Mouse (Mus musculus): ENCODE measurements at regions not wholly inside any gene's neighbourhood (a gene's known extent, or its start where the extent isn't known, plus 50 kb on each side); places are given as distances from the start of the nearest gene placed in this dataset.

DNA sequence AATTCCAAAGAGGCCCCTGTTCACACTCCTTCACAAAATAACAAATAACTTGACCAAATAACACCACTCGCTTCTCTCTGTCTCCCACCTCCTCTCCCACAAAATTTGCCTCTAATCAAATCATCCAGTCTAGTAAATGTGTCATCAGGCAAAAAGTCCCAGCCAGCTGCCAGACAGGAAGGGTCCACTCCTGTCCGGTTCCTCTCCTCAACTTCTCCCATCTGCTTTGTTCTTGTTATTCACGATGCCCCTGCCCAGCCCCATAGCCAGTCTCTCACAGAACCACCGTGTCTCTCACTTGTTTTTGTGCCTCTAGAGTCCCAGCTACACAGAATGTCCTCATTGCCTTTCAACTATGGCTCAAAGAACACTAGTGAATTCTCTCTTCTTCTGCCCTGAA is 53.8 kb downstream of the Ch25h start:
- Histone ChIP-seq H3K4me1 (ENCODE audit: control insufficient read depth, insufficient read depth, low read length) (no peaks in the 10 kb centered on the region), H3K36me3 (replicated peaks; ENCODE audit: control insufficient read depth, insufficient read depth, low read depth, low read length) (no peaks in the 10 kb centered on the region), H3K9ac (replicated peaks; ENCODE audit: low read length) (no peak overlapping the region), H3K9me3 (replicated peaks; ENCODE audit: control insufficient read depth, low read length) (no peaks in the 10 kb centered on the region), H3K27ac (replicated peaks; ENCODE audit: low read depth, low read length) (no peak overlapping the region), H3K4me2 (ENCODE audit: low read depth, low read length) (no peak overlapping the region), H3K27me3 (ENCODE audit: control insufficient read depth, insufficient read depth, low read length) (no peaks in the 10 kb centered on the region), H3K4me3 (ENCODE audit: low read depth, low read length) (no peak overlapping the region)
- ATAC-seq (replicated peaks; ENCODE audit: insufficient number of reproducible peaks, low FRiP score, low TSS enrichment, low read depth), result no peak
- WGBS, result 79% methylated on average over 4 of the region's 4 CpGs
- no peak for DNase-seq (ENCODE audit: low spot score)

DNA sequence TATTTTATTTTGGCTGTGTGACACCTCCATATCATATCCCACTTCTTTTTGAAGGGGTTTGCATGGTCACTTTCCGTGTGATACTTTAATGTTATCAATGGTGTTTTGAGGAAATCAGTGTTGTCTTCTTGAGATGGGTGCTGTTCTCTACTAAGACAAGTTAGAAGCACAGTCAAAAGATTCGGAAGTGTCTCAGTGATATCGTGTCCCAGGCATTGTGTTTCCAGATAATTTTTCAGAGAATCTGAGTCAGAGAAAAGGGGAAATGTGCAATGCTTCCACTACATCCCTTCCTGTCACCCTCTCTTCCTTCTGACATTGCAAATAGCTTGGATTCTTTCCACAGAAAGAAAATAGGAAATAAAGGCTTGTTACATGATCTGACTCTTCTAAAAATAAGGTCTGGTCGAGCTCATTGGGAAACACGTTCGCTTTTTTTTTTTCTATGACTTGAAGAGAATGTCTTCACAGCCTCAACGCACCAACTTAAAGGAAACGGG is 54.6 kb downstream of the Ch25h start:
- Histone ChIP-seq H3K36me3 (replicated peaks; ENCODE audit: control insufficient read depth, insufficient read depth, low read depth, low read length) (no peaks in the 10 kb centered on the region), H3K27ac (replicated peaks; ENCODE audit: low read depth, low read length) (no peak overlapping the region), H3K4me3 (ENCODE audit: low read depth, low read length) (no peak overlapping the region), H3K27me3 (ENCODE audit: control insufficient read depth, insufficient read depth, low read length) (no peaks in the 10 kb centered on the region), H3K9ac (replicated peaks; ENCODE audit: low read length) (no peak overlapping the region), H3K9me3 (replicated peaks; ENCODE audit: control insufficient read depth, low read length) (no peaks in the 10 kb centered on the region), H3K4me1 (ENCODE audit: control insufficient read depth, insufficient read depth, low read length) (no peaks in the 10 kb centered on the region), H3K4me2 (ENCODE audit: low read depth, low read length) (no peak overlapping the region)
- no peak for ATAC-seq (replicated peaks; ENCODE audit: insufficient number of reproducible peaks, low FRiP score, low TSS enrichment, low read depth)
- 80% methylated on average over 8 of the region's 8 CpGs for WGBS
- no peak for DNase-seq (ENCODE audit: low spot score)

DNA sequence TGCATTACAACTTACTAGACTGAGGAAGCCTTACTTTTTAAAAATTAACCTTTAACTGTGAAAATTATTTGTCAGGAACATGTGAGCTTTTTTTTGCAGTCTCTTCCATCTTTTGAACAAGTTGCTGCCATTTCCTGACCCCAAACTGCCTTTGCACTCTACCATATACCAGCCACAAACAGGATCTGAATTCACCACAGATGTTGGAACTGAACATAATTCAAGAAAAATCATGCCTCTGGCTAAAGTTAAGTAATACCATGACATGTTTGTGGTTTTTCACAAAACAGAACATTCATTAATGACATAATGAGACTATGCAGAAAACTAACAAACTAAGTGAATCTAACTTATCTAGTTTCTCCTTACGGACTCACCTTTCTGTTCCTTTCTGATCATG is 67.8 kb downstream of the Ch25h start:
- Histone ChIP-seq H3K9me3 (replicated peaks; ENCODE audit: control insufficient read depth, low read length) (peaks cover 2% of the 10 kb centered on the region; the same call in 1 of the 2 replicates), H3K4me3 (ENCODE audit: low read depth, low read length) (no peak overlapping the region), H3K27me3 (ENCODE audit: control insufficient read depth, insufficient read depth, low read length) (no peaks in the 10 kb centered on the region), H3K27ac (replicated peaks; ENCODE audit: low read depth, low read length) (no peak overlapping the region), H3K36me3 (replicated peaks; ENCODE audit: control insufficient read depth, insufficient read depth, low read depth, low read length) (no peaks in the 10 kb centered on the region), H3K9ac (replicated peaks; ENCODE audit: low read length) (no peak overlapping the region), H3K4me2 (ENCODE audit: low read depth, low read length) (no peak overlapping the region), H3K4me1 (ENCODE audit: control insufficient read depth, insufficient read depth, low read length) (no peaks in the 10 kb centered on the region)
- ATAC-seq (replicated peaks; ENCODE audit: insufficient number of reproducible peaks, low FRiP score, low TSS enrichment, low read depth) (no peak), DNase-seq (ENCODE audit: low spot score) (peak; percentile 12)
- 65% methylated on average over 1 of the region's 1 CpGs for WGBS

DNA sequence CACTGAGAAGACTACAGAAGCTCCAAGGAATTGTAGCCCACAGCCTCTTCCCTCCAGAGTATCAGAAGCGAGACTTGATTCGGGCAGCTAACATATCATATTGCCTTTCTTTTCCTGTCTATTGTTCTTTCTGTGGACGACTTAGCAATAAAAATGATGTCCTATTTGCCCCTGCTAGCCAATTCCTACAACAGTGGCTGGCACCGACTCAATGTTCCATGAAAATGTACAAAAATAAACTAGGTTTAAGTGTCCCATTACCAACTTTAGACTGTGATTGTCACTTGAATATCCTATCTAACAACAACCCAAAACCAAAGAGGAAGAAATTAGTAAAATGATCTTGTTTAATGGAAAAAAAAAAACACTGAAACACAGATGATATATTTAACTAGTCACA is 68.3 kb downstream of the Ch25h start:
- ATAC-seq (replicated peaks; ENCODE audit: insufficient number of reproducible peaks, low FRiP score, low TSS enrichment, low read depth) (no peak), DNase-seq (ENCODE audit: low spot score) (no peak)
- H3K27me3 ChIP-seq (ENCODE audit: control insufficient read depth, insufficient read depth, low read length), result no peaks in the 10 kb centered on the region
- no peak overlapping the region for H3K4me3 ChIP-seq (ENCODE audit: low read depth, low read length)
- peaks cover 2% of the 10 kb centered on the region; the same call in 1 of the 2 replicates for H3K9me3 ChIP-seq (replicated peaks; ENCODE audit: control insufficient read depth, low read length)
- H3K27ac ChIP-seq (replicated peaks; ENCODE audit: low read depth, low read length), result no peak overlapping the region
- H3K9ac ChIP-seq (replicated peaks; ENCODE audit: low read length), result no peak overlapping the region
- WGBS, result 54% methylated on average over 4 of the region's 4 CpGs
- no peaks in the 10 kb centered on the region for H3K36me3 ChIP-seq (replicated peaks; ENCODE audit: control insufficient read depth, insufficient read depth, low read depth, low read length)
- H3K4me1 ChIP-seq (ENCODE audit: control insufficient read depth, insufficient read depth, low read length), result no peaks in the 10 kb centered on the region
- H3K4me2 ChIP-seq (ENCODE audit: low read depth, low read length), result no peak overlapping the region

DNA sequence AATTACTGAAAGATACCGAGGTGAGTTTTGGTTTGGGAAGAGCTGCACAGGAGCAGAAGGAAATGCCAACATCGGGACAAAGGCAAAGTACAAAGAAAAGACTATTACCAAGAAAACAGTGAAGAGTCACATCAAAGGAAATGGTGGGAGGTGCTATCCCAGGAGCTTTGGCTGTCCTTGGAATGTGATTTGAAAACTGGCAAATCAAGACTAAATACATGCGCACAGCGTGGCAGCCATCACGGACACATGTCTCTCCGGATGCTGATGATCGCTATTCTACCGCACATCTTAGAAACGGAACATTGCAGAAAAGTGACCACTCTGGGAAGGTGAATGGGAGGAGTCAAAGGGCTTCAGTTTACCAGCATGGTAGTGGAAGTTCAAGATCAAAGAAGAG is 78.7 kb downstream of the Ch25h start:
- H3K27ac ChIP-seq (replicated peaks; ENCODE audit: low read depth, low read length), result no peak overlapping the region
- H3K27me3 ChIP-seq (ENCODE audit: control insufficient read depth, insufficient read depth, low read length), result no peaks in the 10 kb centered on the region
- 82% methylated on average over 9 of the region's 9 CpGs for WGBS
- no peaks in the 10 kb centered on the region for H3K9me3 ChIP-seq (replicated peaks; ENCODE audit: control insufficient read depth, low read length)
- H3K9ac ChIP-seq (replicated peaks; ENCODE audit: low read length), result no peak overlapping the region
- H3K36me3 ChIP-seq (replicated peaks; ENCODE audit: control insufficient read depth, insufficient read depth, low read depth, low read length), result no peaks in the 10 kb centered on the region
- ATAC-seq (replicated peaks; ENCODE audit: insufficient number of reproducible peaks, low FRiP score, low TSS enrichment, low read depth), result no peak
- H3K4me3 ChIP-seq (ENCODE audit: low read depth, low read length), result no peak overlapping the region
- no peak overlapping the region for H3K4me2 ChIP-seq (ENCODE audit: low read depth, low read length)
- no peak for DNase-seq (ENCODE audit: low spot score)
- no peaks in the 10 kb centered on the region for H3K4me1 ChIP-seq (ENCODE audit: control insufficient read depth, insufficient read depth, low read length)

DNA sequence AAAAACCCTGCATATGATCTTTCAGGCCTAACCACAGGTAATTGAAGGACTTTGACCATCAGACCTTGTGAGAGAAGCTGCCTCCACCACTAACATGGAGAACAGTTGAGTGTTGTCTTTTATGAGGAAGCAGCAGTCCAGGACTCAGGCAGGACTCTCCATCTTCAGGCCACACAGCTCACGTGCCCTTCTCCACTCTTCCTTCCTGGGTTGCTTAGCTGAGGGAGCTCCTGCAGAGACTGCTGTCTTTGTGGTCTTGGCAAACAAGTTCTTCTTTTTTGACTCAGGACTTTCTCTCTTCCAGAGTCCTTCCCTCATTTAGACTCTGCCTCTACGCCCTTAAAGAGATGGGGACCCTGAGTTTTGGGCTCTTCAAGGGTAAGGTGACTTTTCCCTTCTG is 85.0 kb downstream of the Ch25h start:
- no peaks in the 10 kb centered on the region for H3K27me3 ChIP-seq (ENCODE audit: control insufficient read depth, insufficient read depth, low read length)
- no peaks in the 10 kb centered on the region for H3K36me3 ChIP-seq (replicated peaks; ENCODE audit: control insufficient read depth, insufficient read depth, low read depth, low read length)
- no peak overlapping the region for H3K27ac ChIP-seq (replicated peaks; ENCODE audit: low read depth, low read length)
- no peak overlapping the region for H3K4me3 ChIP-seq (ENCODE audit: low read depth, low read length)
- DNase-seq (ENCODE audit: low spot score), result no peak
- WGBS, result 74% methylated on average over 2 of the region's 2 CpGs
- ATAC-seq (replicated peaks; ENCODE audit: insufficient number of reproducible peaks, low FRiP score, low TSS enrichment, low read depth), result no peak
- H3K4me1 ChIP-seq (ENCODE audit: control insufficient read depth, insufficient read depth, low read length), result no peaks in the 10 kb centered on the region
- no peak overlapping the region for H3K4me2 ChIP-seq (ENCODE audit: low read depth, low read length)
- H3K9ac ChIP-seq (replicated peaks; ENCODE audit: low read length), result no peak overlapping the region
- H3K9me3 ChIP-seq (replicated peaks; ENCODE audit: control insufficient read depth, low read length), result no peaks in the 10 kb centered on the region

DNA sequence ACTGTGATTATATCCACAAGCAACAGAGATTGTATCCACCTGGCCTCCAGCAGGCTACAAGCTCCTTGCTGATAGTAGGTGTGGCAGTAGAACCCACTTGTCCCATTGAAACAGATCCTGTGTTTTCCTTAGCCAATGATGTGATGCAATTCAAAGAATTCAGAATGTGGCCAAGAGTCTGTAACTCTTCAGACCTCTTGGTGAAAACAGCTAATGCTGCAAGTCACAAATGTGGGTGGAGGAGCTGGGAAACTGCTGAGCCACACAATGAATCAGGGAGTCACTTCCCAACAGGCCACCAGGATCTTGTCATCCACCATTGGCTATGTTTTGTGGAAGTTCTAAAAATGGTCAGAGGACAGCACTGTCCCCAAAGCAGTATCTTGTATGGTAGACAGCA is 92.1 kb downstream of the Fas start:
- no peak overlapping the region for H3K4me2 ChIP-seq (ENCODE audit: low read depth, low read length)
- DNase-seq (ENCODE audit: low spot score) (no peak), ATAC-seq (replicated peaks; ENCODE audit: insufficient number of reproducible peaks, low FRiP score, low TSS enrichment, low read depth) (no peak)
- H3K27ac ChIP-seq (replicated peaks; ENCODE audit: low read depth, low read length), result no peak overlapping the region
- no peak overlapping the region for H3K4me3 ChIP-seq (ENCODE audit: low read depth, low read length)
- no peaks in the 10 kb centered on the region for H3K27me3 ChIP-seq (ENCODE audit: control insufficient read depth, insufficient read depth, low read length)
- H3K9ac ChIP-seq (replicated peaks; ENCODE audit: low read length), result no peak overlapping the region
- no peaks in the 10 kb centered on the region for H3K36me3 ChIP-seq (replicated peaks; ENCODE audit: control insufficient read depth, insufficient read depth, low read depth, low read length)
- no peaks in the 10 kb centered on the region for H3K4me1 ChIP-seq (ENCODE audit: control insufficient read depth, insufficient read depth, low read length)
- no peaks in the 10 kb centered on the region for H3K9me3 ChIP-seq (replicated peaks; ENCODE audit: control insufficient read depth, low read length)
